Mouse (Mus musculus) liver, embryonic 16.5 days (tissue): Measurements from ENCODE around the gene Aco2. TPM values are rescaled to one million over a fixed set of nuclear protein-coding genes. Genes with fewer than 3 reads are reported as not detected.

Experiments used
- ATAC-seq: fragments of 200-750 bp; cut with Nextera tagmentation; 2 replicates; pipeline ENCODE4 v1.8.0; 2017; ENCODE audit warnings: low read depth, mild to moderate bottlenecking, moderate number of reproducible peaks, moderate library complexity
- H3K27ac ChIP-seq: fragments of 300-500 bp; sonication (generic); 2 replicates; pipeline ENCODE4 v1.5.1; 2014; ENCODE audit warnings: mild to moderate bottlenecking, low read length
- H3K27me3 ChIP-seq: fragments of 300-500 bp; sonication (generic); 2 replicates; pipeline ENCODE4 v1.6.1; 2014; ENCODE audit warnings: low read depth, low read length, mixed read lengths; ENCODE audit not compliant: control insufficient read depth, insufficient read depth
- H3K36me3 ChIP-seq: fragments of 300-500 bp; sonication (generic); 2 replicates; pipeline ENCODE4 v1.6.1; 2014; ENCODE audit warnings: mild to moderate bottlenecking; ENCODE audit not compliant: control insufficient read depth, insufficient read depth
- H3K4me1 ChIP-seq: fragments of 300-500 bp; sonication (generic); 2 replicates; pipeline ENCODE4 v1.6.1; 2014; ENCODE audit warnings: low read depth, low read length, mixed read lengths; ENCODE audit not compliant: control insufficient read depth
- H3K4me2 ChIP-seq: fragments of 300-500 bp; sonication (generic); 2 replicates; pipeline ENCODE4 v1.6.1; 2014; ENCODE audit warnings: low read depth, low read length, mixed read lengths
- H3K4me3 ChIP-seq: fragments of 300-500 bp; sonication (generic); 2 replicates; pipeline ENCODE4 v1.5.1; 2014; ENCODE audit warnings: low read depth, mild to moderate bottlenecking, low read length
- H3K9ac ChIP-seq: fragments of 300-500 bp; sonication (generic); 2 replicates; pipeline ENCODE4 v1.6.1; 2014; ENCODE audit warnings: low read depth, low read length
- H3K9me3 ChIP-seq: fragments of 300-500 bp; sonication (generic); replicated peaks from 2 replicates; pipeline ENCODE4 v1.6.1; 2016; ENCODE audit warnings: low read length; ENCODE audit not compliant: control insufficient read depth
- WGBS: fragments of 180-500 bp; shearing (Covaris S2); extraction: QIAGEN DNeasy Blood & Tissue Kit; methylation state at CpG from one replicate; pipeline ENCODE4 v1.1.7; 2014; ENCODE audit not compliant: insufficient replicate concordance; 5-methylcytosine and 5-hydroxymethylcytosine counted together
- polyA plus RNA-seq: library from polyadenylated mRNA; unstranded; fragments of >200 nt; fragmentation: Nextera tagmentation; extraction: Ambion mirVana; gene quantifications from 2 replicates; pipeline ENCODE4 v1.2.1, GENCODE M21; 2015

The Aco2 gene
- polyA plus RNA-seq, 1 experiment from 2014 or later, result 114 TPM

DNA sequence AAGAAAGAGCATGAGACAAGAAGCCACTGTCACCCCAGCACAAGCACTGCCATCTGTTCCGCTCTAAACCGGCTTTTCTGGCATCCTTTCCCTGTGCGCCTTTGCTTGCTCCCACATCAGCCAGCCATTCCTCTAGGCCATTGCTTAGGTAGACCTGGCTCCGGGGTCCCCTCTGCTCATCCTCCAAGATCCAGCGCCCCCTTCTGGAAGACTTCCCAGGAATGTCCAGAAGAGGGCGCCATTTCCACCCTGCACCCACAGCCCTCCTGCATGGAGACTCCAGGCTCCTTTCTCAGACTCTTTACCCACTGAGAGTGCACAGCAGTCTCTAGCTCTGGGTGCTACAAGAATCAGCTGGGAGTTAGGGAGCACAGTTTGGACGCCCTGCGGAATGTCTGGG is 84.3 kb downstream of the Aco2 start:
- H3K9ac ChIP-seq, result no peak overlapping the region
- no peak for ATAC-seq

DNA sequence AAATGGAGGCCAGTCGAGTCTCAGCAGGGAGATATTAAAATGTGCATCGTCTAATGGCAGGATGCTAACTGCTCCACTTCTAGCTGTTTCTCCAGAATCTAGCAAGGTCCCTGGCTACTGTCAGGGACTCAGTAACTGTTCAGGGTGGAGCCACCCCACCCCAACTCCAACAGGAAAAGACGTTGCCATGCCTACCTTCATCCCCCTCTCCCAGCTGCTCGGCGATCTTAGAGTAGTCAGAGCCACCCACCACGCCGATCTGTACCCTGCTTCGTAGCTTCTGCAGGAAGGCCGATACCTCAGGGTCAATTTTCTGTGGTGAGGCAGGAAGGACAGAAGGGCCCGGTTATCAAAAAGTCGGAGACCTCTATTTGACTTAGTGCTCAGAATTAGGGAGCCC is 85.5 kb downstream of the Aco2 start:
- no peak overlapping the region for H3K4me3 ChIP-seq
- no peaks in the 10 kb centered on the region for H3K9me3 ChIP-seq
- WGBS, result 73% methylated on average over 11 of the region's 11 CpGs
- H3K4me1 ChIP-seq, result peaks cover 18% of the 10 kb centered on the region
- no peaks in the 10 kb centered on the region for H3K27me3 ChIP-seq
- H3K27ac ChIP-seq, result no peak overlapping the region
- H3K36me3 ChIP-seq, result no peaks in the 10 kb centered on the region
- H3K4me2 ChIP-seq, result no peak overlapping the region
- no peak for ATAC-seq
- no peak overlapping the region for H3K9ac ChIP-seq

More for the DNA sequence above, 84.3 kb downstream of the Aco2 start:
- WGBS, result 57% methylated on average over 8 of the region's 8 CpGs
- Histone ChIP-seq H3K9me3 (no peaks in the 10 kb centered on the region), H3K27ac (no peak overlapping the region), H3K4me1 (peaks cover 18% of the 10 kb centered on the region), H3K36me3 (no peaks in the 10 kb centered on the region), H3K27me3 (no peaks in the 10 kb centered on the region), H3K4me3 (no peak overlapping the region), H3K4me2 (no peak overlapping the region)

DNA sequence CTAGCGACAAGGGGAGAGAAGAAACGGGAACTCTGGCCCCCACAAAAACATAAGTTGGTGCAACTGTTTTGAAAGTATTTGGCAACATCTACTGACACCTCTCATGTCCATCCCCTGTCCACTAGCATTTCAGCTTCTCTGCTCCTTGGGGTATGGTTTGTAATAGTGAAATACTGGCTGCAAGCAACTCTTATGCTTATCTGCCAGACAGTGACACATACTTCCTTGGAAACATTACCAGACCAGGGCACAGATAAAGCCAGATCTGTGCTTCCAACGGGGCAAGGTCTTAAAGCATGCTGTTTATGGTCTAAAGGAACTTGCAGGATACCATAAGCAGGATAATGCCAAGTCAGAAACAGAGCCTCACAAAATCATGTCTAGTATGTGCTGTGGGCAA is 86.8 kb downstream of the Aco2 start:
- no peak overlapping the region for H3K9ac ChIP-seq
- H3K4me2 ChIP-seq, result no peak overlapping the region
- H3K27me3 ChIP-seq, result no peaks in the 10 kb centered on the region
- ATAC-seq, result no peak
- H3K27ac ChIP-seq, result peak overlapping the region; percentile 39; the same call in 1 of the 2 replicates
- no peaks in the 10 kb centered on the region for H3K9me3 ChIP-seq
- no peak overlapping the region for H3K4me3 ChIP-seq
- peaks cover 18% of the 10 kb centered on the region for H3K4me1 ChIP-seq
- 55% methylated on average over 3 of the region's 3 CpGs for WGBS
- H3K36me3 ChIP-seq, result no peaks in the 10 kb centered on the region

DNA sequence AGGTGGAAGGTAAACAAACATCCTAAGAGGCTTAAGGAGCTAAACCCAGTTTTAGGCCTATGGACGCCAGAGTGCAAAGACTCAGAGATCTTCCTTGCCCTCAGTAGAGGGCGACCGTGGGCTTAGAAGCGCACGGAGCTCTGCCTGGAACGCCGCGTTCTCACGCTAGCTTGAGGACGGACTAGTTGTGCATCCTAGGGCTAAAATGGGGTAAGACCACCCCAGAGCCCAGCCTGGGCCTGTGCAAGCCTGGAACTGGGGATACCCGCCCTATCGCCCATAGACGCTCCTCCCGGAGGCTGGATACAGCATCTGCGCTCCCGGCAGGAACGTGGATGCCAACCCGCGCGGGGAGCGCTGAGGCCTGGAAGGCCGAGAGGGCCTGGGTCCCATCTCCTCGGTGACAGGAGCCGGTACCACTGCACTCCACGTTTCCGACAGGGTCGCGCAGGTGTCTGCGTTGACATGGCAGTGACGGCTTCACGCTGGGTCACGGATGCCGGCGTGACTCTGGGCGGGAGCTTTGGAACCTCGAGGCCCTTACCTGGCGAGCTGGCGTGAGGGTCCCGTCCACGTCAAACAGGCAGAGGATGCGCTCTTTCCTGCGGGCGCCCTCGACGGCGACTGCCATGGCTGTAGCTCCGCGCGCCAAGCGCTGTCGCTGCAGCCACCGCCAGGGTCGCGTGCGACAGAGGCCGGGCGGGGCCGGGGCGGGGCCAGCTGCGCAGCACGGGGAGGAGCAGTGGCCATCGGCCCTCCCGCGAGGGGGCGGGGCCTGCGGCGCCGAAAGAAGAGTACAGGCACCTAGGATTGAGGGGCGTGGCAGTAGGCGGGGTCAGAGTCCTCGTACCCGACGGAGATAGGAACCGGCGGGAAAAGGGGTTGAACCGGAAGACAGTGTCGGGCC is 88.3 kb downstream of the Aco2 start, which contains the start of gene Pmm1:
Gene Pmm1, minus strand, starts transcription at position 760 of the 907 bp plus-strand sequence.
- Histone ChIP-seq H3K4me3 (peak within 1 kb of the TSS; percentile 70), H3K9me3 (no peaks in the 10 kb centered on the region), H3K4me2 (peak within 1 kb of the TSS; percentile 98), H3K4me1 (peaks cover 18% of the 10 kb centered on the region), H3K27me3 (no peaks in the 10 kb centered on the region), H3K27ac (peak within 1 kb of the TSS; percentile 76), H3K9ac (peak within 1 kb of the TSS; percentile 72), H3K36me3 (no peaks in the 10 kb centered on the region)
- under 1% methylated on average over 77 of the region's 77 CpGs for WGBS
- peak; percentile 97 for ATAC-seq

DNA sequence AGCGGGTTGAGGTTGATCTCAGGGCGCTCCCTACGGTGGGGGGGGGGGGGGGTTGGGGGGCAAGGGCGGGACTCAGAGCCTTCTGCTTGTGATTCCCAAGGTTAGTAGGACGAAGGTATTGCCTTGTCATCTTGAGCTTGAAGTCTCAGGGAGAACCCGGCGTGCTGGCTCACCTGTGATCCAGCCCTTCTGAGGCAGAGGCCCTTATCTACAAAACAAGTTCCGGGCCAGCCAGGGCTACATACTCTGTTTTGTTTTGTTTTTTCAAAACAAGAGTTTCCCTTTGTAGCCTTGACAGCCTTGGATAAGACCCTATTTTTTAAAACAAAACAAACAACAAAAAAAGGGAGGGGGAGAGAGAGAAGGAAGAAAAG is 89.0 kb downstream of the Aco2 start:
- peak overlapping the region; percentile 70 for H3K4me3 ChIP-seq
- H3K36me3 ChIP-seq, result no peaks in the 10 kb centered on the region
- ATAC-seq, result peak; percentile 59
- H3K27me3 ChIP-seq, result no peaks in the 10 kb centered on the region
- H3K4me2 ChIP-seq, result peak overlapping the region; percentile 98
- no peaks in the 10 kb centered on the region for H3K9me3 ChIP-seq
- H3K4me1 ChIP-seq, result peaks cover 18% of the 10 kb centered on the region
- H3K27ac ChIP-seq, result peak overlapping the region; percentile 76
- 0% methylated on average over 6 of the region's 8 CpGs for WGBS
- H3K9ac ChIP-seq, result peak overlapping the region; percentile 60

DNA sequence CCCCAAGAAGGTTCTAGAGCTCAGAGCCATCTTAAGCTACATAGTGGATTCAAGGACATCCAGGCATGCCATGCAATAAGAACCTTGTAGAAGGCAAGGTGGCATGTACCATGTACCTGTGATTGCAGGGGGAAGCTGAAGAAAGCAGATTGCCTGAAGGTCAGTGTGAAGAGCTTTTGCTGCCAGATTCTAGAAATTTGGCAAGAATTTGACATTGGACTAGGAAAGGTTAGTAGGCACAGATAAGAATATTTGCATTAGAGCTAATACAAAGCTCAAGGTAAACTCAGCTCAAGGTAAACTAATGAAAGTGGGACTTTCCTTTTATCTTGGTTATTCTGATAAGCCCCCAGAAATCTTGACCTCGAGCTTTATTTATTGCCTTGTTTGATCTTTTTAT is 92.2 kb downstream of the Aco2 start:
- H3K9me3 ChIP-seq, result no peaks in the 10 kb centered on the region
- H3K4me3 ChIP-seq, result no peak overlapping the region
- no peaks in the 10 kb centered on the region for H3K36me3 ChIP-seq
- H3K4me2 ChIP-seq, result no peak overlapping the region
- 29% methylated on average over 1 of the region's 1 CpGs for WGBS
- H3K27me3 ChIP-seq, result no peaks in the 10 kb centered on the region
- peaks cover 14% of the 10 kb centered on the region for H3K4me1 ChIP-seq
- no peak for ATAC-seq
- H3K27ac ChIP-seq, result no peak overlapping the region
- H3K9ac ChIP-seq, result no peak overlapping the region

Other genes with a start within 250 kb of the Aco2 start
- 11.5 and 12.5 TPM in 2 replicates for gene L3mbtl2, start 208.4 kb upstream of the Aco2 start, polyA plus RNA-seq
- gene Chadl, start 175.0 kb upstream of the Aco2 start, polyA plus RNA-seq, result 0.44 and 0.52 TPM in 2 replicates
- 4.1 and 4.6 TPM in 2 replicates for gene Zc3h7b, start 127.3 kb upstream of the Aco2 start, polyA plus RNA-seq
- 63.6 and 67.3 TPM in 2 replicates for gene Rangap1, start 126.8 kb upstream of the Aco2 start, polyA plus RNA-seq
- gene Tef, start 69.9 kb upstream of the Aco2 start, polyA plus RNA-seq, result 6.3 and 9.2 TPM in 2 replicates
- gene Tob2, start 13.5 kb upstream of the Aco2 start, polyA plus RNA-seq, result 11.7 and 14.9 TPM in 2 replicates
- 72.6 and 79.6 TPM in 2 replicates for gene Phf5a, start 398 bp upstream of the Aco2 start, polyA plus RNA-seq
- 53.2 and 55.3 TPM in 2 replicates for gene Polr3h, start 53.9 kb downstream of the Aco2 start, polyA plus RNA-seq
- 0.83 and 1.3 TPM in 2 replicates for gene Csdc2, start 64.5 kb downstream of the Aco2 start, polyA plus RNA-seq
- 13.6 and 14.9 TPM in 2 replicates for gene Pmm1, start 88.6 kb downstream of the Aco2 start, polyA plus RNA-seq
- not detected in 2 replicates for gene 1700029P11Rik, start 108.2 kb downstream of the Aco2 start, polyA plus RNA-seq
- gene Xrcc6, start 115.5 kb downstream of the Aco2 start, polyA plus RNA-seq, result 48.4 and 52.7 TPM in 2 replicates
- gene Desi1, start 161.6 kb downstream of the Aco2 start, polyA plus RNA-seq, result 10.7 and 11.5 TPM in 2 replicates
- 111 and 121 TPM in 2 replicates for gene Snu13, start 175.3 kb downstream of the Aco2 start, polyA plus RNA-seq
- gene 4930407I10Rik, start 186.8 kb downstream of the Aco2 start, polyA plus RNA-seq, result not detected in 2 replicates
- not detected in 2 replicates for gene Mei1, start 197.7 kb downstream of the Aco2 start, polyA plus RNA-seq